8 mouse cellular contexts compared by ENCODE assay signal in the genomic region with DNA sequence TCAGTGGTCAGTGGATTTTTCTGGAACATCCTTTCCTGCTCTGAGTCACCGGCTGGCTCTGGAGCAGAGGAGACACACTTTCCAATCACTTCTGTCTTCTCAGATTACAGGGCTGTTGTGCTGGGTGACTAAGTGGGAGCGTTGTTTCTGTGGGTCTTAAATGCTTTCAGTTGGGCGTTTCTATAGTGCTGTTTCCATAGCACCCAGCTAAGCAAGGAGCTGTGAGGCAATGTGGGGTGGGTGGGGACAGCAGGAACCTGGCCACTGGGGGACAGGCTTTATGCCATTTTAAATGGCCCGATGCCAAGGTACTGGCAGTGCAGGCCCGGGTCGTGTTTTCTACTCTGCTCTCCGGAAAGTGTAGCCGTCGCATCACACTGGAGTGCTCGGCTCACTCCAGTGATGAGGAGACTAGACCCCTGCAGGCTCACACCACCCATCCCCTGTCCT. TPM values are rescaled to one million over a fixed set of nuclear protein-coding genes. Genes with fewer than 3 reads are reported as not detected.
DNase-seq lines count a peak whose midpoint lies in the region; ATAC-seq and TF ChIP-seq lines count a peak whose summit lies in the region.

No protein-coding gene starts in this region.

- peak overlapping the region; percentile 92 for H3K27ac ChIP-seq in layer of hippocampus, adult 2 months
- H3K27ac ChIP-seq in embryonic facial prominence, embryonic 11.5 days (replicated peaks; ENCODE audit: low read depth, low read length) = no peak overlapping the region
- H3K27ac ChIP-seq in heart, embryonic 16.5 days (ENCODE audit: low read length) = peak overlapping the region; percentile 43
- H3K27ac ChIP-seq in midbrain, embryonic 16.5 days (ENCODE audit: low read length) = no peak overlapping the region

- no peak for TF ChIP-seq CTCF in layer of hippocampus, adult 2 months (conservative IDR thresholded peaks at IDR 0.05)

- H3K4me1 ChIP-seq in embryonic facial prominence, embryonic 11.5 days (ENCODE audit: control insufficient read depth, insufficient read depth, low read length) = peaks cover 5% of the 10 kb centered on the region
- peaks cover 20% of the 10 kb centered on the region for H3K4me1 ChIP-seq in heart, embryonic 16.5 days (ENCODE audit: control insufficient read depth, insufficient read depth, low read length)
- peaks cover 13% of the 10 kb centered on the region; the same call in 1 of the 2 replicates for H3K4me1 ChIP-seq in midbrain, embryonic 16.5 days (ENCODE audit: control insufficient read depth, insufficient read depth, low read length)

- no peaks in the 10 kb centered on the region for H3K9me3 ChIP-seq in embryonic facial prominence, embryonic 11.5 days (replicated peaks; ENCODE audit: control insufficient read depth, low read length)
- H3K9me3 ChIP-seq in heart, embryonic 16.5 days (replicated peaks; ENCODE audit: control insufficient read depth, low read length) = no peaks in the 10 kb centered on the region
- H3K9me3 ChIP-seq in midbrain, embryonic 16.5 days (replicated peaks; ENCODE audit: control insufficient read depth, low read length, poor library complexity, severe bottlenecking) = no peaks in the 10 kb centered on the region

- H3K4me3 ChIP-seq in layer of hippocampus, adult 2 months = no peak overlapping the region
- H3K4me3 ChIP-seq in embryonic facial prominence, embryonic 11.5 days (ENCODE audit: low read depth, low read length) = no peak overlapping the region
- H3K4me3 ChIP-seq in heart, embryonic 16.5 days (ENCODE audit: low read length) = no peak overlapping the region
- no peak overlapping the region for H3K4me3 ChIP-seq in midbrain, embryonic 16.5 days (ENCODE audit: low read depth, low read length)

- intact Hi-C loops in left cerebral cortex, postnatal 25 days (cut with DNase I) = no loop called here

- no peak overlapping the region for H3K4me2 ChIP-seq in embryonic facial prominence, embryonic 11.5 days (ENCODE audit: low read depth, low read length)
- 0 out of 2 replicates have a peak overlapping the region, but pooled peaks have one; percentile 16 for H3K4me2 ChIP-seq in heart, embryonic 16.5 days (ENCODE audit: low read depth, low read length)
- no peak overlapping the region for H3K4me2 ChIP-seq in midbrain, embryonic 16.5 days (ENCODE audit: low read length)

- no peak; the same call in 1 of the 2 replicates for ATAC-seq in embryonic facial prominence, embryonic 11.5 days (replicated peaks; ENCODE audit: insufficient number of reproducible peaks, low FRiP score, low TSS enrichment, low read depth)
- peak; percentile 52 for ATAC-seq in heart, embryonic 16.5 days (replicated peaks; ENCODE audit: extremely low read depth, insufficient read depth, low FRiP score)
- peak; percentile 64; the same call in 1 of the 2 replicates for ATAC-seq in midbrain, embryonic 16.5 days

- 46% methylated on average over 10 of the region's 10 CpGs for WGBS in embryonic facial prominence, embryonic 11.5 days
- WGBS in heart, embryonic 16.5 days = 15% methylated on average over 10 of the region's 10 CpGs
- WGBS in midbrain, embryonic 16.5 days = 12% methylated on average over 10 of the region's 10 CpGs

- H3K27me3 ChIP-seq in embryonic facial prominence, embryonic 11.5 days (ENCODE audit: control insufficient read depth, insufficient read depth, low read length) = no peaks in the 10 kb centered on the region
- no peaks in the 10 kb centered on the region for H3K27me3 ChIP-seq in heart, embryonic 16.5 days (ENCODE audit: control insufficient read depth, insufficient read depth, low read length)
- no peaks in the 10 kb centered on the region for H3K27me3 ChIP-seq in midbrain, embryonic 16.5 days (ENCODE audit: control insufficient read depth, insufficient read depth, low read depth, low read length)

- H3K36me3 ChIP-seq in embryonic facial prominence, embryonic 11.5 days (replicated peaks; ENCODE audit: control insufficient read depth, insufficient read depth, low read depth, low read length) = no peaks in the 10 kb centered on the region; the same call in none of the 2 replicates
- H3K36me3 ChIP-seq in heart, embryonic 16.5 days (ENCODE audit: control insufficient read depth, insufficient read depth) = no peaks in the 10 kb centered on the region
- no peaks in the 10 kb centered on the region for H3K36me3 ChIP-seq in midbrain, embryonic 16.5 days (ENCODE audit: control insufficient read depth, insufficient read depth, low read length)

- H3K9ac ChIP-seq in embryonic facial prominence, embryonic 11.5 days (replicated peaks; ENCODE audit: low read length) = no peak overlapping the region
- no peak overlapping the region for H3K9ac ChIP-seq in heart, embryonic 16.5 days (ENCODE audit: low read length)
- H3K9ac ChIP-seq in midbrain, embryonic 16.5 days (ENCODE audit: low read depth, low read length) = no peak overlapping the region

- peak in 1 of 2 experiments; percentile 65 for DNase-seq in layer of hippocampus, adult 2 months (ENCODE audit: low spot score in 2 of 2)
- DNase-seq in layer of hippocampus, postnatal 14 days (ENCODE audit: low spot score in 2 of 2) = no peak
- DNase-seq in embryonic facial prominence, embryonic 11.5 days (ENCODE audit: low spot score) = peak; percentile 50
- peak; percentile 62 to 89 for DNase-seq in left cerebral cortex, postnatal 25 days (ENCODE audit: low spot score in 2 of 2)
- DNase-seq in thymus, postnatal 10 days (ENCODE audit: low spot score in 2 of 2) = no peak
- DNase-seq in layer of hippocampus, postnatal 25 days (ENCODE audit: extremely low spot score in 1 of 2, low spot score in 1 of 2) = no peak

RNA-seq across cellular contexts. Expression of a gene that starts 46.6 kb away (rescaled TPM):
- 100 to 1,000 TPM; 244 to 257 TPM for total RNA-seq in layer of hippocampus, adult 2 months (2021)
- total RNA-seq in layer of hippocampus, postnatal 14 days (2021) = 100 to 1,000 TPM; 148 TPM
- 11.9 and 13.9 TPM in 2 replicates for polyA plus RNA-seq in embryonic facial prominence, embryonic 11.5 days (2014; fragmentation: Nextera tagmentation; extraction: Ambion mirVana)
- 13.0 and 13.9 TPM in 2 replicates for polyA plus RNA-seq in heart, embryonic 16.5 days (2015; fragmentation: Nextera tagmentation; extraction: Ambion mirVana)
- total RNA-seq in left cerebral cortex, postnatal 25 days (2021) = 100 to 1,000 TPM; 259 to 273 TPM
- polyA plus RNA-seq in midbrain, embryonic 16.5 days (2015; fragmentation: Nextera tagmentation; extraction: Ambion mirVana) = 14.7 and 15.7 TPM in 2 replicates
- total RNA-seq in layer of hippocampus, postnatal 25 days (2021) = 100 to 1,000 TPM; 226 to 231 TPM

RNA-seq across cellular contexts. Expression of a gene that starts 57.8 kb away (rescaled TPM):
- 100 to 1,000 TPM; 196 to 207 TPM for total RNA-seq in layer of hippocampus, adult 2 months (2021)
- 100 to 1,000 TPM; 193 to 202 TPM for total RNA-seq in layer of hippocampus, postnatal 14 days (2021)
- polyA plus RNA-seq in embryonic facial prominence, embryonic 11.5 days (2014; fragmentation: Nextera tagmentation; extraction: Ambion mirVana) = 1.1 and 1.2 TPM in 2 replicates
- 1.3 and 1.4 TPM in 2 replicates for polyA plus RNA-seq in heart, embryonic 16.5 days (2015; fragmentation: Nextera tagmentation; extraction: Ambion mirVana)
- 100 to 1,000 TPM; 189 to 195 TPM for total RNA-seq in left cerebral cortex, postnatal 25 days (2021)
- polyA plus RNA-seq in midbrain, embryonic 16.5 days (2015; fragmentation: Nextera tagmentation; extraction: Ambion mirVana) = 42.3 and 46.5 TPM in 2 replicates
- 100 to 1,000 TPM; 221 to 225 TPM for total RNA-seq in layer of hippocampus, postnatal 25 days (2021)

Comparison
In these comparisons a context has a peak if more than half of its experiments do, and no peak if none do; other contexts are left out.
1. DNase-seq: peak in embryonic facial prominence, embryonic 11.5 days (single experiment) and left cerebral cortex, postnatal 25 days (2 of 2); none in layer of hippocampus, postnatal 14 days (0 of 2), thymus, postnatal 10 days (0 of 2) and layer of hippocampus, postnatal 25 days (0 of 2).
2. H3K27ac ChIP-seq: peak in layer of hippocampus, adult 2 months (single experiment) and heart, embryonic 16.5 days (single experiment); none in embryonic facial prominence, embryonic 11.5 days (single experiment) and midbrain, embryonic 16.5 days (single experiment).